Mouse (Mus musculus) stomach, postnatal 0 days (tissue): Measurements from ENCODE around the gene Dlk1.

Experiments
- CTCF ChIP-seq: IDR thresholded peaks from 2 replicates; pipeline ENCODE4 v1.5.1; 2016; ENCODE audit warnings: antibody characterized with exemption, low read depth, mild to moderate bottlenecking, moderate library complexity
- EP300 ChIP-seq: optimal IDR thresholded peaks from 2 replicates; pipeline ENCODE3; 2016; ENCODE audit warnings: antibody characterized with exemption

- TF ChIP-seq CTCF: no peak
- no peak for TF ChIP-seq EP300
Observed at GRCm38 (mm10) chr12:109412675-109413074, 39.9 kb upstream of the Dlk1 start.
